Mouse (Mus musculus): ENCODE results near the gene Spsb3.

DNA sequence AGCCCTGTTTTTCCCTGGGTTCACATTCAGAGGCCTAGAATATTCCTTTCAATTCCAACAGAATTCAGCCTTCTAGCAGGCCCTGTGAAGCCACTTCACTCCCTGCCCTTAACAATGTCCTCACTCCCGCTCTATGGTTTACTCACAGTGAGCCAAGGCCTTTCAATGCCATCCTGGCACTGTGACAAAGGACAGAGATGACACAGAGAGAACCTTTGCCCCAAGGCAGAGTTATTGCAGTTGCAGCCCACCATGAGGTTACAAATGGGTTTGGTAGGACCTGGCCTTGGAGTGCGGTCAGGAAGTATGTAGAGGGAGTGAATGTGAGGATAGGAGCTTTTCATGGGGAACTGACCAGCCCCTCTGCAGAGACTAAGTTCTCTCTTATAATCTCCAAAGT lies 21.1 kb downstream of the Spsb3 start:
- TF ChIP-seq CTCF (IDR thresholded peaks at IDR 0.05; ENCODE audit: low read depth, low read length) = no peak
- TF ChIP-seq POLR2A (IDR thresholded peaks at IDR 0.05; ENCODE audit: insufficient read depth, low read length) = no peak
